Mouse (Mus musculus) retina, embryonic 14.5 days (tissue): ENCODE measurements around the gene Fndc3b.

Source experiments
- DNase-seq: peaks from one replicate; pipeline ENCODE4 v3.0.0-alpha.2; 2015; ENCODE audit warnings: low spot score

The Fndc3b gene

GRCm38 (mm10) chr3:27710648-27711428 is at the start of gene Fndc3b:
Gene Fndc3b, minus strand, starts transcription at chr3:27711307.
- DNase-seq = peak; percentile 96

GRCm38 (mm10) chr3:27760278-27760677 is 49.2 kb upstream of the Fndc3b start:
- no peak for DNase-seq

- no peak for DNase-seq
Measured at GRCm38 (mm10) chr3:27758976-27759375, 47.9 kb upstream of the Fndc3b start.

- peak; percentile 21 for DNase-seq
Measured at GRCm38 (mm10) chr3:27751657-27752056, 40.5 kb upstream of the Fndc3b start.

GRCm38 (mm10) chr3:27751156-27751555 is 40.0 kb upstream of the Fndc3b start:
- no peak for DNase-seq

GRCm38 (mm10) chr3:27745651-27746050 is 34.5 kb upstream of the Fndc3b start:
- DNase-seq = no peak

- no peak for DNase-seq
Measured at GRCm38 (mm10) chr3:27744754-27745153, 33.6 kb upstream of the Fndc3b start.

GRCm38 (mm10) chr3:27743271-27744145 is 32.4 kb upstream of the Fndc3b start:
- no peak for DNase-seq

GRCm38 (mm10) chr3:27742124-27742523 is 31.0 kb upstream of the Fndc3b start:
- DNase-seq = no peak

GRCm38 (mm10) chr3:27740136-27740535 is 29.0 kb upstream of the Fndc3b start:
- DNase-seq = no peak

- peak; percentile 22 for DNase-seq
Measured at GRCm38 (mm10) chr3:27736180-27736579, 25.1 kb upstream of the Fndc3b start.

- no peak for DNase-seq
Measured at GRCm38 (mm10) chr3:27735113-27735512, 24.0 kb upstream of the Fndc3b start.

- no peak for DNase-seq
Measured at GRCm38 (mm10) chr3:27728798-27729782, 18.0 kb upstream of the Fndc3b start.

- no peak for DNase-seq
Measured at GRCm38 (mm10) chr3:27728176-27728575, 17.1 kb upstream of the Fndc3b start.

- no peak for DNase-seq
Measured at GRCm38 (mm10) chr3:27725752-27726151, 14.6 kb upstream of the Fndc3b start.

GRCm38 (mm10) chr3:27724208-27724607 is 13.1 kb upstream of the Fndc3b start:
- no peak for DNase-seq

GRCm38 (mm10) chr3:27718829-27719365 is 7.8 kb upstream of the Fndc3b start:
- no peak for DNase-seq

- DNase-seq = no peak
Measured at GRCm38 (mm10) chr3:27713971-27714370, 2.9 kb upstream of the Fndc3b start.

- no peak for DNase-seq
Measured at GRCm38 (mm10) chr3:27712421-27712820, 1.3 kb upstream of the Fndc3b start.

- DNase-seq = peak; percentile 70
Measured at GRCm38 (mm10) chr3:27709906-27710647, 1.0 kb downstream of the Fndc3b start.
